Mouse (Mus musculus) cortical plate, adult 2 months (tissue): ENCODE measurements around the gene Fam69a.

Experiments
- CTCF ChIP-seq: fragments of 200-500 bp; IDR thresholded peaks from 2 replicates; pipeline ENCODE4 v1.5.1; 2011; ENCODE audit warnings: mild to moderate bottlenecking, control low read depth, low read length; ENCODE audit not compliant: insufficient read depth; ENCODE audit errors: extremely low read depth
- POLR2A ChIP-seq: fragments of 200-500 bp; IDR thresholded peaks from 2 replicates; pipeline ENCODE4 v1.6.1; 2011; ENCODE audit warnings: mild to moderate bottlenecking, low read length, control low read depth; ENCODE audit not compliant: insufficient read depth; ENCODE audit errors: extremely low read depth

DNA sequence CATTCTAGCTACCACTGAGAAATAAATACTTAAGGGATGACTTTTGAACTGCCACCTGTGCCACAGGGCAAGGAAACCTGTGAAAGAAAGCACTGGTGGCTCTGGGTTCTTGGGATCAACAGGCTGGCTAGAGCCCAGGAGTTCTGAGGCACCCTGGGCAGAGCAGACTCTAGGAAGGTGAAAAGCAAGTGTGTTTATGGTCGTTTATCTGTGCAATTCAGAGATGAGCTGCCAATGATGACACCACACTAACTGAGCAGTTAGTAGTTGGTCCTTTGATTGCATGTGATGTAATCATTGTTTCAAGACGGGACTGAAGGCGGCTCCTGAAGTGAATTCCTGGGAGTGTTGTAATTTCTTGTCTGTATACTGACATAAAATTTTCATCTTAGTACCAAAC, 82.6 kb downstream of the Fam69a start:
- TF ChIP-seq POLR2A, result no peak
- no peak for TF ChIP-seq CTCF
